Mouse (Mus musculus) midbrain, embryonic 13.5 days (tissue): ENCODE measurements around the gene Gm20521. TPM values are rescaled to one million over a fixed set of nuclear protein-coding genes. Genes with fewer than 3 reads are reported as not detected.

Source experiments
- ATAC-seq: fragments of 200-750 bp; cut with Nextera tagmentation; 2 replicates; pipeline ENCODE4 v1.8.0; 2017; ENCODE audit warnings: mild to moderate bottlenecking, moderate TSS enrichment, moderate library complexity
- H3K27ac ChIP-seq: fragments of 300-500 bp; sonication (generic); 2 replicates; pipeline ENCODE4 v1.5.1; 2015; ENCODE audit warnings: inconsistent platforms, mild to moderate bottlenecking, moderate library complexity
- H3K27me3 ChIP-seq: fragments of 300-500 bp; sonication (generic); 2 replicates; pipeline ENCODE4 v1.6.1; 2015; ENCODE audit warnings: mild to moderate bottlenecking, inconsistent platforms
- H3K36me3 ChIP-seq: fragments of 300-500 bp; sonication (generic); 2 replicates; pipeline ENCODE4 v1.6.1; 2015; ENCODE audit warnings: mild to moderate bottlenecking, inconsistent platforms
- H3K4me1 ChIP-seq: fragments of 300-500 bp; sonication (generic); replicated peaks from 2 replicates; pipeline ENCODE4 v1.6.1; 2015; ENCODE audit warnings: inconsistent platforms
- H3K4me2 ChIP-seq: fragments of 300-500 bp; sonication (generic); replicated peaks from 2 replicates; pipeline ENCODE4 v1.6.1; 2015; ENCODE audit warnings: moderate library complexity, mild to moderate bottlenecking, inconsistent platforms
- H3K4me3 ChIP-seq: fragments of 300-500 bp; sonication (generic); replicated peaks from 2 replicates; pipeline ENCODE4 v1.5.1; 2015; ENCODE audit warnings: mild to moderate bottlenecking, inconsistent platforms
- H3K9ac ChIP-seq: fragments of 300-500 bp; sonication (generic); replicated peaks from 2 replicates; pipeline ENCODE4 v1.6.1; 2015; ENCODE audit warnings: mild to moderate bottlenecking, inconsistent platforms
- H3K9me3 ChIP-seq: fragments of 300-500 bp; sonication (generic); 2 replicates; pipeline ENCODE4 v1.6.1; 2016; ENCODE audit warnings: mild to moderate bottlenecking, inconsistent platforms
- WGBS: fragments of 180-500 bp; shearing (Covaris S2); methylation state at CpG from one replicate; pipeline ENCODE4 v1.1.7; 2015; 5-methylcytosine and 5-hydroxymethylcytosine counted together
- polyA plus RNA-seq: library from polyadenylated mRNA; unstranded; fragments of >200 nt; fragmentation: Nextera tagmentation; extraction: Ambion mirVana; gene quantifications from 2 replicates; pipeline ENCODE4 v1.2.1, GENCODE M21; 2015

The Gm20521 gene
- polyA plus RNA-seq, 1 experiment from 2014 or later, result not detected

- Histone ChIP-seq H3K4me1 (peaks cover 29% of the 10 kb centered on the region), H3K9ac (peak overlapping the region; percentile 100), H3K36me3 (peaks cover 37% of the 10 kb centered on the region), H3K4me2 (peak overlapping the region; percentile 66), H3K27ac (peak overlapping the region; percentile 97), H3K4me3 (peak overlapping the region; percentile 92), H3K27me3 (no peaks in the 10 kb centered on the region), H3K9me3 (no peaks in the 10 kb centered on the region)
- ATAC-seq, result peak; percentile 60; the same call in 1 of the 2 replicates
- under 1% methylated on average over 53 of the region's 54 CpGs for WGBS
Measured at GRCm38 (mm10) chr14:54894296-54895151, 11.3 kb downstream of the Gm20521 start.

- Histone ChIP-seq H3K27me3 (no peaks in the 10 kb centered on the region), H3K4me2 (no peak overlapping the region), H3K36me3 (peaks cover 37% of the 10 kb centered on the region), H3K9ac (no peak overlapping the region), H3K27ac (no peak overlapping the region), H3K4me3 (no peak overlapping the region; the same call in 1 of the 2 replicates), H3K4me1 (peaks cover 29% of the 10 kb centered on the region), H3K9me3 (no peaks in the 10 kb centered on the region)
- no peak for ATAC-seq
- WGBS, result 70% methylated on average over 2 of the region's 2 CpGs
Measured at GRCm38 (mm10) chr14:54897445-54897844, 14.2 kb downstream of the Gm20521 start.

- ATAC-seq, result peak; percentile 63
- H3K9me3 ChIP-seq, result no peaks in the 10 kb centered on the region
- H3K36me3 ChIP-seq, result peaks cover 55% of the 10 kb centered on the region
- under 1% methylated on average over 3 of the region's 3 CpGs for WGBS
- H3K27me3 ChIP-seq, result no peaks in the 10 kb centered on the region
- H3K4me3 ChIP-seq, result no peak overlapping the region
- H3K9ac ChIP-seq, result no peak overlapping the region
- no peak overlapping the region for H3K4me2 ChIP-seq
- peak overlapping the region; percentile 1; the same call in 1 of the 2 replicates for H3K27ac ChIP-seq
- H3K4me1 ChIP-seq, result peaks cover 20% of the 10 kb centered on the region
Measured at GRCm38 (mm10) chr14:54900383-54900782, 17.1 kb downstream of the Gm20521 start.

GRCm38 (mm10) chr14:54903641-54904040 lies 20.4 kb downstream of the Gm20521 start:
- peaks cover 56% of the 10 kb centered on the region for H3K36me3 ChIP-seq
- H3K4me2 ChIP-seq, result no peak overlapping the region
- 93% methylated on average over 4 of the region's 4 CpGs for WGBS

GRCm38 (mm10) chr14:54908682-54909081 lies 25.4 kb downstream of the Gm20521 start:
- H3K27ac ChIP-seq, result no peak overlapping the region
- H3K4me2 ChIP-seq, result no peak overlapping the region
- no peaks in the 10 kb centered on the region for H3K9me3 ChIP-seq
- no peak for ATAC-seq
- no peak overlapping the region for H3K9ac ChIP-seq
- H3K4me1 ChIP-seq, result peaks cover 46% of the 10 kb centered on the region
- H3K4me3 ChIP-seq, result no peak overlapping the region
- no peaks in the 10 kb centered on the region for H3K27me3 ChIP-seq
- H3K36me3 ChIP-seq, result peaks cover 66% of the 10 kb centered on the region
- 95% methylated on average over 7 of the region's 7 CpGs for WGBS

More at GRCm38 (mm10) chr14:54903641-54904040, 20.4 kb downstream of the Gm20521 start:
- no peak overlapping the region for H3K4me3 ChIP-seq
- no peaks in the 10 kb centered on the region for H3K27me3 ChIP-seq
- no peak for ATAC-seq
- no peak overlapping the region for H3K9ac ChIP-seq
- H3K4me1 ChIP-seq, result 0 out of 2 replicates have a peak, but pooled peaks cover 7% of the 10 kb centered on the region
- H3K27ac ChIP-seq, result no peak overlapping the region
- H3K9me3 ChIP-seq, result no peaks in the 10 kb centered on the region

DNA sequence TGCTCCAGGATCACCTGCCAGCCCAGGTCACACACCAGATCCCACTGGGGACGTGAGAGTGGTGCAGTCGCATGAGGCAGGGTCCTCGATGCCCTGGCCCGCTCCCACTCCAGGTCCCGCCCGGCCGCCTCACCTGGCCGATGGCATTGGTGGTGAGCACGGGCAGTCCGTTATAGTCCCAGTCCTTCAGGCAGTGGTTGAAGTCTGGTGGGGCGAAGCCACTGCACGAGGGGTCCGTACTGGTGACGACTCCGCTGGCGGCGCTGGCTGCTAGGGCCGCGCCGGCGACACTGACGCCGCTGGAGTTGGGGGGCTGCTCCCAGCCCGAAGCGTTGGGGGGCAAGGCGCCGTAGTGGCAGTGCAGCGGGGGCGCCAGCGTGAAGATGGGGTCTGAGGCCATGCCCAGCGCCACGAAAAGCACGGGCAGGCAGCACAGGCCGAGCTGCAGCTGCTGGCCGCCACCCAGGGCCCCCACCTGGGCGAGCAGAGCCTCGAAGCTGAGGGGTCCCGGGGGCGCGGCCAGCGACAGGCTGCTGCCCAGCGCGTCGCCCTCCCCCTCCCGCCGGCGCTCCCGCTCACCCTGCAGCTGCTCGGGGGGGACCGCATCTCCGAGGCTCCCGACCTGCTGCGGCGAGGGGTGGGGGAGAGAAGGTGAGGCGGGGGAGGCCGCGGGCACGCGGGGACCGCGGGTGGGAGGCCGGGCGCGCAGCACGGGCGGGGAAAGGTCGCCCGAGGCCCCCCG lies 29.0 kb downstream of the Gm20521 start:
- 3% methylated on average over 44 of the region's 69 CpGs for WGBS
- Histone ChIP-seq H3K9ac (peak overlapping the region; percentile 97), H3K9me3 (no peaks in the 10 kb centered on the region), H3K4me2 (peak overlapping the region; percentile 92), H3K4me1 (peaks cover 49% of the 10 kb centered on the region), H3K27me3 (no peaks in the 10 kb centered on the region), H3K4me3 (peak overlapping the region; percentile 79), H3K36me3 (peaks cover 52% of the 10 kb centered on the region), H3K27ac (peak overlapping the region; percentile 90)
- ATAC-seq, result peak; percentile 75

GRCm38 (mm10) chr14:54912886-54913285 lies 29.6 kb downstream of the Gm20521 start, which contains the start of gene Slc22a17:
Gene Slc22a17, minus strand, starts transcription at chr14:54913132.
- peak within 1 kb of the TSS; percentile 79 for H3K4me3 ChIP-seq
- no peaks in the 10 kb centered on the region for H3K9me3 ChIP-seq
- H3K27ac ChIP-seq, result peak within 1 kb of the TSS; percentile 90
- peak; percentile 98 for ATAC-seq
- peaks cover 51% of the 10 kb centered on the region for H3K36me3 ChIP-seq
- peaks cover 48% of the 10 kb centered on the region for H3K4me1 ChIP-seq
- H3K4me2 ChIP-seq, result peak within 1 kb of the TSS; percentile 92
- WGBS, result under 1% methylated on average over 28 of the region's 28 CpGs
- no peaks in the 10 kb centered on the region for H3K27me3 ChIP-seq
- peak within 1 kb of the TSS; percentile 97 for H3K9ac ChIP-seq

- peak overlapping the region; percentile 79 for H3K4me3 ChIP-seq
- H3K9me3 ChIP-seq, result no peaks in the 10 kb centered on the region
- peak overlapping the region; percentile 97 for H3K9ac ChIP-seq
- peak overlapping the region; percentile 90 for H3K27ac ChIP-seq
- H3K4me1 ChIP-seq, result peaks cover 45% of the 10 kb centered on the region
- 14% methylated on average over 10 of the region's 10 CpGs for WGBS
- H3K36me3 ChIP-seq, result peaks cover 50% of the 10 kb centered on the region
- peak; percentile 22; the same call in 1 of the 2 replicates for ATAC-seq
- H3K27me3 ChIP-seq, result no peaks in the 10 kb centered on the region
- H3K4me2 ChIP-seq, result peak overlapping the region; percentile 92
Measured at GRCm38 (mm10) chr14:54913343-54913742, 30.1 kb downstream of the Gm20521 start.

- peaks cover 16% of the 10 kb centered on the region for H3K4me1 ChIP-seq
- H3K36me3 ChIP-seq, result peaks cover 66% of the 10 kb centered on the region
- WGBS, result 96% methylated on average over 16 of the region's 16 CpGs
- H3K9me3 ChIP-seq, result peaks cover 16% of the 10 kb centered on the region
- no peak overlapping the region for H3K9ac ChIP-seq
- no peak overlapping the region for H3K4me2 ChIP-seq
- no peak overlapping the region for H3K27ac ChIP-seq
- no peak overlapping the region for H3K4me3 ChIP-seq
- no peaks in the 10 kb centered on the region for H3K27me3 ChIP-seq
- no peak for ATAC-seq
Measured at GRCm38 (mm10) chr14:54920076-54920685, 36.9 kb downstream of the Gm20521 start.

DNA sequence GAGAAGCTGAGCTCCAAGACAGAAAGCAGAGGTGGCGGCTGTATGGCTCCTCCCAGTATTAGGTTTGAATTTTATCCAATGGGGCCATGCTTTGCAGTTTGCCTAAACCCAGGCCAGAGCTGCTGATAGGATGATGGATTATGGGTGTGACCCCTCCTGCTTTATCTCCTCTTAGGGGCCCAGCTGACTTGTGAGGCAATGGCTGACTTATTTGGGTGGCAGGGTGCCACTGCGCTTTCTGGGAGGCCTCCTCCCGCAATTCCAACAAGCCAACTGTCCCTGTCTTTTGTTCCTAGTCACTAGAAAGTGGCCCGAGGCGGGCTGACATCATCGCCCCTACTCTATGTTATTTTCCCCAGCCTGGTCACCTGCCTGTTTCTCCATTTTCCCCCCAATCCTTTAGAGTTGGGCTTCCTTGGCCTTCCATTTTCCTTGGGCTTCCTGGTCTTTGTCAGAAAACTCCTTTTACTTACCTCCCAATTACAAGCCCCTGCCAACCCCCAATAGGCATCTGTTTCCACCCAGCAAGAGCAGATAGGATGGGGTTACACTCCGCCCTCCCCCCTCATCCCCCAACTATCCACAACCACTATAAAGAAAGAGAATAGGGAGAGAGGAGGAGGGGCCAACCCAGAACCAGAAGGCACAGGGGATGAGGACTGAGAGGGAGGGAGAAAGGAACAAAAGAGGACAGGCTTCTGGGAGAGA lies 41.6 kb downstream of the Gm20521 start:
- Histone ChIP-seq H3K4me3 (peak overlapping the region; percentile 54), H3K4me1 (peaks cover 39% of the 10 kb centered on the region), H3K27me3 (no peaks in the 10 kb centered on the region), H3K9me3 (peaks cover 16% of the 10 kb centered on the region), H3K9ac (peak overlapping the region; percentile 73), H3K36me3 (peaks cover 25% of the 10 kb centered on the region), H3K4me2 (peak overlapping the region; percentile 69), H3K27ac (peak overlapping the region; percentile 91)
- WGBS, result 10% methylated on average over 7 of the region's 7 CpGs
- peak; percentile 46 for ATAC-seq
